Mouse (Mus musculus) cortical plate, adult 2 months (tissue): ENCODE measurements around the gene Lrrc42. TPM values are rescaled to one million over a fixed set of nuclear protein-coding genes. Genes with fewer than 3 reads are reported as not detected.

Experiments
- H3K27ac ChIP-seq: fragments of 200-500 bp; 2 replicates; pipeline ENCODE4 v1.5.1; 2012; ENCODE audit warnings: low read length, control low read depth, inconsistent platforms; ENCODE audit not compliant: insufficient read depth
- H3K4me1 ChIP-seq: fragments of 200-500 bp; 2 replicates; pipeline ENCODE4 v1.6.1; 2011; ENCODE audit warnings: low read length; ENCODE audit not compliant: control insufficient read depth, insufficient read depth
- H3K4me3 ChIP-seq: fragments of 200-500 bp; 2 replicates; pipeline ENCODE4 v1.5.1; 2011; ENCODE audit warnings: mild to moderate bottlenecking, low read length, control low read depth; ENCODE audit not compliant: insufficient read depth
- CTCF ChIP-seq: fragments of 200-500 bp; IDR thresholded peaks from 2 replicates; pipeline ENCODE4 v1.5.1; 2011; ENCODE audit warnings: mild to moderate bottlenecking, control low read depth, low read length; ENCODE audit not compliant: insufficient read depth; ENCODE audit errors: extremely low read depth
- POLR2A ChIP-seq: fragments of 200-500 bp; IDR thresholded peaks from 2 replicates; pipeline ENCODE4 v1.6.1; 2011; ENCODE audit warnings: mild to moderate bottlenecking, low read length, control low read depth; ENCODE audit not compliant: insufficient read depth; ENCODE audit errors: extremely low read depth
- polyA plus RNA-seq: library from polyadenylated mRNA; depleted of rRNA; stranded (reverse); fragments of >200 nt; gene quantifications from 2 replicates; pipeline ENCODE4 v1.2.3, GENCODE M21; 2012; rRNA removed

Lrrc42 gene
- polyA plus RNA-seq, 1 experiment, result 18.9 TPM

- H3K4me3 ChIP-seq, result no peak overlapping the region
- no peak overlapping the region for H3K27ac ChIP-seq
- H3K4me1 ChIP-seq, result no peaks in the 10 kb centered on the region
- TF ChIP-seq POLR2A (no peak), CTCF (no peak)
These were observed 46.3 kb downstream of the Lrrc42 start for GRCm38 (mm10) chr4:107207016-107207415.

- H3K27ac ChIP-seq, result no peak overlapping the region
- no peaks in the 10 kb centered on the region for H3K4me1 ChIP-seq
- TF ChIP-seq CTCF, result no peak
- no peak for TF ChIP-seq POLR2A
- H3K4me3 ChIP-seq, result no peak overlapping the region
These were observed 50.3 kb downstream of the Lrrc42 start for GRCm38 (mm10) chr4:107203001-107203400.

- TF ChIP-seq CTCF, result no peak
- no peak for TF ChIP-seq POLR2A
- no peak overlapping the region for H3K4me3 ChIP-seq
- H3K27ac ChIP-seq, result no peak overlapping the region
- H3K4me1 ChIP-seq, result no peaks in the 10 kb centered on the region
These were observed 51.6 kb downstream of the Lrrc42 start for GRCm38 (mm10) chr4:107201779-107202178.

- Histone ChIP-seq H3K27ac (no peak overlapping the region), H3K4me3 (no peak overlapping the region), H3K4me1 (no peaks in the 10 kb centered on the region)
- TF ChIP-seq CTCF, result no peak
- TF ChIP-seq POLR2A, result no peak
These were observed 55.3 kb downstream of the Lrrc42 start for GRCm38 (mm10) chr4:107198072-107198471.

GRCm38 (mm10) chr4:107196454-107196853, 56.9 kb downstream of the Lrrc42 start:
- TF ChIP-seq CTCF (no peak), POLR2A (no peak)
- no peak overlapping the region for H3K27ac ChIP-seq
- H3K4me1 ChIP-seq, result no peaks in the 10 kb centered on the region
- H3K4me3 ChIP-seq, result no peak overlapping the region

- Histone ChIP-seq H3K4me3 (no peak overlapping the region), H3K4me1 (no peaks in the 10 kb centered on the region), H3K27ac (no peak overlapping the region)
- TF ChIP-seq CTCF (no peak), POLR2A (no peak)
These were observed 59.5 kb downstream of the Lrrc42 start for GRCm38 (mm10) chr4:107193841-107194240.

- Histone ChIP-seq H3K27ac (no peak overlapping the region), H3K4me1 (peaks cover 3% of the 10 kb centered on the region), H3K4me3 (no peak overlapping the region)
- no peak for TF ChIP-seq CTCF
- TF ChIP-seq POLR2A, result no peak
These were observed 67.6 kb downstream of the Lrrc42 start for GRCm38 (mm10) chr4:107185703-107186102.

Other genes with a start within 250 kb of the Lrrc42 start
- gene Mrpl37, start 186.7 kb downstream of the Lrrc42 start, polyA plus RNA-seq, result 86.2 and 91.1 TPM in 2 replicates
- gene Cyb5rl, start 186.5 kb downstream of the Lrrc42 start, polyA plus RNA-seq, result 4.7 and 6.3 TPM in 2 replicates
- not detected in 2 replicates for gene Cdcp2, start 156.6 kb downstream of the Lrrc42 start, polyA plus RNA-seq
- gene Tmem59, start 75.1 kb downstream of the Lrrc42 start, polyA plus RNA-seq, result 215 and 224 TPM in 2 replicates
- 8.1 and 8.9 TPM in 2 replicates for gene Tceanc2, start 74.4 kb downstream of the Lrrc42 start, polyA plus RNA-seq
- not detected in 2 replicates for gene Ldlrad1, start 44.4 kb downstream of the Lrrc42 start, polyA plus RNA-seq
- 16.9 and 19.8 TPM in 2 replicates for gene Hspb11, start 61 bp upstream of the Lrrc42 start, polyA plus RNA-seq
- not detected in 2 replicates for gene Dio1, start 53.6 kb upstream of the Lrrc42 start, polyA plus RNA-seq
- gene Yipf1, start 60.8 kb upstream of the Lrrc42 start, polyA plus RNA-seq, result 43.2 and 49.1 TPM in 2 replicates
- gene Ndc1, start 114.3 kb upstream of the Lrrc42 start, polyA plus RNA-seq, result 10.4 and 11.4 TPM in 2 replicates
- gene Glis1, start 181.1 kb upstream of the Lrrc42 start, polyA plus RNA-seq, result 0.78 and 0.90 TPM in 2 replicates